Mouse (Mus musculus): Measurements from ENCODE around the gene Snap47.
A peak's percentile ranks its signal among the peaks of the same experiment; 100 is the strongest.

Gene Snap47

GRCm38 (mm10) chr11:59421967-59422366 is 29.0 kb downstream of the Snap47 start:
- DNase-seq (ENCODE audit: low spot score in 2 of 2) = no peak

GRCm38 (mm10) chr11:59421436-59421835 is 29.6 kb downstream of the Snap47 start:
- DNase-seq (ENCODE audit: low spot score in 2 of 2) = no peak

- no peak for DNase-seq (ENCODE audit: low spot score in 2 of 2)
Measured at GRCm38 (mm10) chr11:59418708-59419107, 32.3 kb downstream of the Snap47 start.

GRCm38 (mm10) chr11:59412999-59413863 is 37.8 kb downstream of the Snap47 start:
- no peak for DNase-seq (ENCODE audit: low spot score in 2 of 2)

GRCm38 (mm10) chr11:59412058-59412457 is 38.9 kb downstream of the Snap47 start:
- DNase-seq (ENCODE audit: low spot score in 2 of 2) = no peak

- no peak for DNase-seq (ENCODE audit: low spot score in 2 of 2)
Measured at GRCm38 (mm10) chr11:59410851-59411250, 40.1 kb downstream of the Snap47 start.

- no peak for DNase-seq (ENCODE audit: low spot score in 2 of 2)
Measured at GRCm38 (mm10) chr11:59405761-59406160, 45.2 kb downstream of the Snap47 start.

- DNase-seq (ENCODE audit: low spot score in 2 of 2) = peak; percentile 31
Measured at GRCm38 (mm10) chr11:59400876-59401275, 50.1 kb downstream of the Snap47 start.

- no peak for DNase-seq (ENCODE audit: low spot score in 2 of 2)
Measured at GRCm38 (mm10) chr11:59399830-59400229, 51.2 kb downstream of the Snap47 start.

- peak; percentile 25 to 38 for DNase-seq (ENCODE audit: low spot score in 2 of 2)
Measured at GRCm38 (mm10) chr11:59397536-59398371, 53.2 kb downstream of the Snap47 start.

GRCm38 (mm10) chr11:59394451-59394850 is 56.5 kb downstream of the Snap47 start:
- no peak for DNase-seq (ENCODE audit: low spot score in 2 of 2)

GRCm38 (mm10) chr11:59393591-59393990 is 57.4 kb downstream of the Snap47 start:
- no peak for DNase-seq (ENCODE audit: low spot score in 2 of 2)

GRCm38 (mm10) chr11:59392300-59392699 is 58.7 kb downstream of the Snap47 start:
- no peak for DNase-seq (ENCODE audit: low spot score in 2 of 2)

- no peak for DNase-seq (ENCODE audit: low spot score in 2 of 2)
Measured at GRCm38 (mm10) chr11:59390470-59390869, 60.5 kb downstream of the Snap47 start.

- DNase-seq (ENCODE audit: low spot score in 2 of 2) = no peak
Measured at GRCm38 (mm10) chr11:59389617-59390016, 61.4 kb downstream of the Snap47 start.

- no peak for DNase-seq (ENCODE audit: low spot score in 2 of 2)
Measured at GRCm38 (mm10) chr11:59388806-59389205, 62.2 kb downstream of the Snap47 start.

- no peak for DNase-seq (ENCODE audit: low spot score in 2 of 2)
Measured at GRCm38 (mm10) chr11:59387471-59387870, 63.5 kb downstream of the Snap47 start.

- no peak for DNase-seq (ENCODE audit: low spot score in 2 of 2)
Measured at GRCm38 (mm10) chr11:59385123-59385522, 65.9 kb downstream of the Snap47 start.

GRCm38 (mm10) chr11:59384441-59384959 is 66.5 kb downstream of the Snap47 start:
- DNase-seq (ENCODE audit: low spot score in 2 of 2) = peak; percentile 69 to 74

- no peak for DNase-seq (ENCODE audit: low spot score in 2 of 2)
Measured at GRCm38 (mm10) chr11:59379547-59379946, 71.4 kb downstream of the Snap47 start.

GRCm38 (mm10) chr11:59377999-59378398 is 73.0 kb downstream of the Snap47 start:
- no peak for DNase-seq (ENCODE audit: low spot score in 2 of 2)

GRCm38 (mm10) chr11:59375475-59375874 is 75.5 kb downstream of the Snap47 start, which contains the start of gene Prss38:
Gene Prss38 (minus strand): TSS chr11:59375657.
- DNase-seq (ENCODE audit: low spot score in 2 of 2) = no peak

Data from thymus, postnatal 10 days (tissue).